Mouse (Mus musculus) midbrain, postnatal 0 days (tissue): ENCODE results near the gene Zfp536. TPM values are rescaled to one million over a fixed set of nuclear protein-coding genes. Genes with fewer than 3 reads are reported as not detected.

Experiments used
- ATAC-seq: fragments of 200-750 bp; cut with Nextera tagmentation; 2 replicates; pipeline ENCODE4 v1.8.0; 2017; ENCODE audit warnings: moderate number of reproducible peaks, mild to moderate bottlenecking, moderate TSS enrichment, moderate library complexity; ENCODE audit not compliant: low FRiP score
- DNase-seq: peaks from one replicate; pipeline ENCODE4 v3.0.0-alpha.2; 2015; ENCODE audit warnings: low spot score
- H3K27ac ChIP-seq: fragments of 300-500 bp; sonication (generic); 2 replicates; pipeline ENCODE4 v1.5.1; 2014; ENCODE audit warnings: low read depth, mild to moderate bottlenecking, low read length, mixed read lengths
- H3K27me3 ChIP-seq: fragments of 300-500 bp; sonication (generic); 2 replicates; pipeline ENCODE4 v1.6.1; 2014; ENCODE audit warnings: low read length, control low read depth, mixed read lengths; ENCODE audit not compliant: insufficient read depth
- H3K36me3 ChIP-seq: fragments of 300-500 bp; sonication (generic); 2 replicates; pipeline ENCODE4 v1.6.1; 2014; ENCODE audit warnings: low read length, control low read depth, mixed read lengths; ENCODE audit not compliant: insufficient read depth
- H3K4me1 ChIP-seq: fragments of 300-500 bp; sonication (generic); 2 replicates; pipeline ENCODE4 v1.6.1; 2014; ENCODE audit warnings: mild to moderate bottlenecking, control low read depth, antibody characterized with exemption, low read length, mixed read lengths; ENCODE audit not compliant: insufficient read depth
- H3K4me2 ChIP-seq: fragments of 300-500 bp; sonication (generic); 2 replicates; pipeline ENCODE4 v1.6.1; 2014; ENCODE audit warnings: low read depth, mild to moderate bottlenecking, low read length, mixed read lengths; ENCODE audit not compliant: poor library complexity, severe bottlenecking
- H3K4me3 ChIP-seq: fragments of 300-500 bp; sonication (generic); 2 replicates; pipeline ENCODE4 v1.5.1; 2014; ENCODE audit warnings: low read depth, mild to moderate bottlenecking, low read length, moderate library complexity
- H3K9ac ChIP-seq: fragments of 300-500 bp; sonication (generic); replicated peaks from 2 replicates; pipeline ENCODE4 v1.6.1; 2014; ENCODE audit warnings: mild to moderate bottlenecking, low read length, moderate library complexity, mixed read lengths; ENCODE audit not compliant: poor library complexity, severe bottlenecking
- H3K9me3 ChIP-seq: fragments of 300-500 bp; sonication (generic); 2 replicates; pipeline ENCODE4 v1.6.1; 2016; ENCODE audit warnings: low read length, control low read depth
- CTCF ChIP-seq: IDR thresholded peaks from 2 replicates; pipeline ENCODE4 v1.5.1; 2016; ENCODE audit warnings: antibody characterized with exemption, mild to moderate bottlenecking
- WGBS: fragments of 180-500 bp; shearing (Covaris S2); extraction: QIAGEN DNeasy Blood & Tissue Kit; methylation state at CpG from one replicate; pipeline ENCODE4 v1.1.7; 2014; 5-methylcytosine and 5-hydroxymethylcytosine counted together
- polyA plus RNA-seq: library from polyadenylated mRNA; unstranded; fragments of >200 nt; fragmentation: Nextera tagmentation; extraction: Ambion mirVana; gene quantifications from 2 replicates; pipeline ENCODE4 v1.2.1, GENCODE M21; 2015
- total RNA-seq: library from RNA; depleted of rRNA; stranded (reverse); fragments of >200 nt; gene quantifications from 2 replicates; pipeline ENCODE4 v1.2.3, GENCODE M21; 2014

Gene Zfp536
- total and polyA plus RNA-seq, 2 experiments from 2014 or later, result 16.4 to 48.2 TPM

- ATAC-seq, result no peak
- H3K36me3 ChIP-seq, result no peaks in the 10 kb centered on the region
- no peak overlapping the region for H3K27ac ChIP-seq
- no peak for TF ChIP-seq CTCF
- DNase-seq, result no peak
- H3K9ac ChIP-seq, result no peak overlapping the region
- peaks cover 5% of the 10 kb centered on the region; the same call in 1 of the 2 replicates for H3K4me1 ChIP-seq
- 60% methylated on average over 7 of the region's 7 CpGs for WGBS
- no peaks in the 10 kb centered on the region for H3K9me3 ChIP-seq
- no peak overlapping the region for H3K4me3 ChIP-seq
- H3K4me2 ChIP-seq, result no peak overlapping the region
- no peaks in the 10 kb centered on the region for H3K27me3 ChIP-seq
Measured at GRCm38 (mm10) chr7:37619254-37619653, 154.2 kb downstream of the Zfp536 start.

DNA sequence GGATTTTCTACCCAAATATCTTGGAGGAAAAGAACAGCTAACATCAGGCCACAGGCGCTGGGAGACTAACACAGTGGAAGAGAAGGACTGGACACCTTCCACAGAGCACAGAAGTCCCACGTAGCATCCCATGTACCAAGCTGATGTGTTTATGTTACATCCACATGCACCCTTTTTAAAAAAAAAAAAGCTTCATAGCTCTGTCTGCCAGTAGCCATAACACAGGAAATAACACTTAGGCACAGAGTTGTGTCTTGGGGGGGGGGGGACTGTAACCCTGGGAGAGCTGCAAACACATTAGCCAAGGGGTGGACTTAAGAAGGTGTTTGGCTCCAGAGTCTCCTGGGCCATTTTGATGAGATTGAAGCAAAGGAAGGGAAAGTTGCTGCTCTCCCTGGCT is 155.6 kb downstream of the Zfp536 start:
- H3K27ac ChIP-seq, result no peak overlapping the region
- WGBS, result 91% methylated on average over 2 of the region's 2 CpGs

DNA sequence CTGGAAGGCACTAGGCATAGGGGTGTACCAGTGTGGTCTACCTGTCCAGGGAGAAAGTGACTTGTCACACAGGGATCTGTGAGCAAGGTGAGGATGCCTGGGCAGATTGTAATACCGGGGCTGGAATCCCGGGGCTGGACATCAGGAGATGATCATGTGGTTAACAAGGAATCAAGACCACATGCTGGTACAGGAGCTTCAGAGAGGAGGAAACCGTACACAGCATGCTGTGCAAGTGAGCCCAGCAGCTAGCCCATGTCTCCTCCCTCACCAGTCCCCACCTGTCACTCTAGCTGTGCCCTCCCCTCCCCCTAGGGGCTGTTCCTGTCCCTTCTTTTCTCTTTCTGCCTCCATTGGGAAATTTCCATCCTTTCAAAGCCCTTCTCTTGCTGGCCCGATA is 157.5 kb downstream of the Zfp536 start:
- no peak for ATAC-seq
- Histone ChIP-seq H3K36me3 (no peaks in the 10 kb centered on the region), H3K27me3 (no peaks in the 10 kb centered on the region), H3K27ac (no peak overlapping the region), H3K9ac (no peak overlapping the region), H3K4me2 (no peak overlapping the region), H3K4me1 (no peaks in the 10 kb centered on the region), H3K9me3 (no peaks in the 10 kb centered on the region), H3K4me3 (no peak overlapping the region)
- 78% methylated on average over 4 of the region's 4 CpGs for WGBS
- TF ChIP-seq CTCF, result no peak
- no peak for DNase-seq

More for the DNA sequence above, 155.6 kb downstream of the Zfp536 start:
- Histone ChIP-seq H3K36me3 (no peaks in the 10 kb centered on the region), H3K9ac (no peak overlapping the region), H3K4me1 (no peaks in the 10 kb centered on the region), H3K27me3 (no peaks in the 10 kb centered on the region), H3K9me3 (no peaks in the 10 kb centered on the region), H3K4me3 (no peak overlapping the region), H3K4me2 (no peak overlapping the region)
- ATAC-seq (no peak), DNase-seq (no peak)
- no peak for TF ChIP-seq CTCF

DNA sequence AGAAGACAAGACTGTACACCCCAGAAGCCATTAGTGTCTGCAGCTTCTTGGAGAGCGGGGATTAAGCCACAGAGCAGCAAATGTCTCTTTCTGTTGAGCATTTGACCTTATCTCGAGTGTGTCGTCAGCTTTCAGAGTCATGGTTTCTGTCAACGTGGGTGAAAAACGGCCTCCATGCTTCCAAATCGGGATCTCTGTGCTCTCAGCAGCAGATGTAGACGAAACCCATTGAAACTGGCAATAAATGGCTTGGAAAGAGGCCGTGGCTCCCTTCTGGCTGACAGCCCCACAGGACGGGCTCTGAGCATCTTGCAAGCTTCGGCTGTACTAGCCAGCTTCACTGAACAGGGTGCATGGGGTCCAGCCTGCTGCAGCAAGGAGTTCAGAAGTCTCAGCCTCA is 159.1 kb downstream of the Zfp536 start:
- H3K36me3 ChIP-seq, result no peaks in the 10 kb centered on the region
- H3K27me3 ChIP-seq, result no peaks in the 10 kb centered on the region
- ATAC-seq, result no peak
- no peak overlapping the region for H3K9ac ChIP-seq
- no peak for DNase-seq
- H3K4me2 ChIP-seq, result no peak overlapping the region
- no peaks in the 10 kb centered on the region for H3K9me3 ChIP-seq
- TF ChIP-seq CTCF, result no peak
- WGBS, result 63% methylated on average over 10 of the region's 10 CpGs
- H3K27ac ChIP-seq, result no peak overlapping the region
- no peaks in the 10 kb centered on the region for H3K4me1 ChIP-seq
- H3K4me3 ChIP-seq, result no peak overlapping the region

GRCm38 (mm10) chr7:37608556-37608955 is 164.9 kb downstream of the Zfp536 start:
- H3K4me2 ChIP-seq, result no peak overlapping the region
- no peaks in the 10 kb centered on the region for H3K36me3 ChIP-seq
- DNase-seq (no peak), ATAC-seq (no peak)
- H3K27me3 ChIP-seq, result no peaks in the 10 kb centered on the region
- H3K4me3 ChIP-seq, result no peak overlapping the region
- no peak overlapping the region for H3K9ac ChIP-seq
- H3K4me1 ChIP-seq, result no peaks in the 10 kb centered on the region
- TF ChIP-seq CTCF, result no peak
- WGBS, result 92% methylated on average over 14 of the region's 14 CpGs
- H3K9me3 ChIP-seq, result no peaks in the 10 kb centered on the region
- no peak overlapping the region for H3K27ac ChIP-seq

DNA sequence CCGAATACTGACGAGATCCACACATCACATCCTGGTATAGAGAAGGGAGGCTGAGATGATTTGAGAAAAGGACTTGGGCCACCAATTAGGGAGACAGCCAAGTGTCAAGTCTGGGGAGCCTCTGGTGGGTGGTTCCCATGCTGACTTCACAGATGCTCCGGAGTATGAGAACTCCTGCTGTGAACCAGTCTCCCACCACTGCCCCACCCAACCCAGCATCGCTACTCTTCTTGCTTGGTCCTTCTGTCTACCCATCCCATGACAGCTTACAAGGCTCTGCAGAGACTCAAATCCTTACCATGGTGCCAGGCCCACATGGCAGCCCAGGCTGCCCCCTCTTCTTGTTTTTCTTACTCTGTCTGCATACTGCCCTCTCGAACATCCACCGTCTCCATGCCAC is 165.5 kb downstream of the Zfp536 start:
- no peaks in the 10 kb centered on the region for H3K9me3 ChIP-seq
- no peaks in the 10 kb centered on the region; the same call in 1 of the 2 replicates for H3K4me1 ChIP-seq
- DNase-seq (no peak), ATAC-seq (no peak)
- H3K9ac ChIP-seq, result no peak overlapping the region
- H3K36me3 ChIP-seq, result no peaks in the 10 kb centered on the region
- H3K27ac ChIP-seq, result no peak overlapping the region
- TF ChIP-seq CTCF, result no peak
- WGBS, result 97% methylated on average over 6 of the region's 6 CpGs
- no peaks in the 10 kb centered on the region for H3K27me3 ChIP-seq
- no peak overlapping the region for H3K4me2 ChIP-seq
- no peak overlapping the region for H3K4me3 ChIP-seq
